Mouse (Mus musculus) embryonic facial prominence, embryonic 11.5 days (tissue): ENCODE measurements around the gene Dnajc25. TPM values are rescaled to one million over a fixed set of nuclear protein-coding genes. Genes with fewer than 3 reads are reported as not detected.

Experiments
- ATAC-seq: fragments of 200-750 bp; cut with Nextera tagmentation; replicated peaks from 2 replicates; pipeline ENCODE4 v1.8.0; 2017; ENCODE audit warnings: low read depth; ENCODE audit not compliant: insufficient number of reproducible peaks, low FRiP score, low TSS enrichment
- DNase-seq: peaks from one replicate; pipeline ENCODE4 v3.0.0-alpha.2; 2015; ENCODE audit warnings: low spot score
- H3K27ac ChIP-seq: fragments of 300-500 bp; sonication (generic); replicated peaks from 2 replicates; pipeline ENCODE4 v1.5.1; 2014; ENCODE audit warnings: mild to moderate bottlenecking, low read depth, low read length, control low read depth
- H3K27me3 ChIP-seq: fragments of 300-500 bp; sonication (generic); 2 replicates; pipeline ENCODE4 v1.6.1; 2014; ENCODE audit warnings: mild to moderate bottlenecking, low read length, moderate library complexity, mixed read lengths; ENCODE audit not compliant: control insufficient read depth, insufficient read depth
- H3K36me3 ChIP-seq: fragments of 300-500 bp; sonication (generic); replicated peaks from 2 replicates; pipeline ENCODE4 v1.6.1; 2014; ENCODE audit warnings: low read depth, mild to moderate bottlenecking, low read length, moderate library complexity, mixed read lengths; ENCODE audit not compliant: control insufficient read depth, insufficient read depth
- H3K4me1 ChIP-seq: fragments of 300-500 bp; sonication (generic); 2 replicates; pipeline ENCODE4 v1.6.1; 2014; ENCODE audit warnings: low read length, mixed read lengths; ENCODE audit not compliant: control insufficient read depth, insufficient read depth
- H3K4me2 ChIP-seq: fragments of 300-500 bp; sonication (generic); 2 replicates; pipeline ENCODE4 v1.6.1; 2014; ENCODE audit warnings: low read depth, mild to moderate bottlenecking, control low read depth, low read length, moderate library complexity
- H3K4me3 ChIP-seq: fragments of 300-500 bp; sonication (generic); 2 replicates; pipeline ENCODE4 v1.5.1; 2014; ENCODE audit warnings: low read depth, low read length, control low read depth
- H3K9ac ChIP-seq: fragments of 300-500 bp; sonication (generic); replicated peaks from 2 replicates; pipeline ENCODE4 v1.6.1; 2014; ENCODE audit warnings: mild to moderate bottlenecking, control low read depth, low read length
- H3K9me3 ChIP-seq: fragments of 300-500 bp; sonication (generic); replicated peaks from 2 replicates; pipeline ENCODE4 v1.6.1; 2016; ENCODE audit warnings: mild to moderate bottlenecking, low read length, inconsistent platforms, mixed read lengths; ENCODE audit not compliant: control insufficient read depth
- WGBS: fragments of 180-500 bp; shearing (Covaris S2); extraction: QIAGEN DNeasy Blood & Tissue Kit; methylation state at CpG from one replicate; pipeline ENCODE4 v1.1.7; 2014; 5-methylcytosine and 5-hydroxymethylcytosine counted together
- polyA plus RNA-seq: library from polyadenylated mRNA; unstranded; fragments of >200 nt; fragmentation: Nextera tagmentation; extraction: Ambion mirVana; gene quantifications from 2 replicates; pipeline ENCODE4 v1.2.1, GENCODE M21; 2014

Gene Dnajc25
- polyA plus RNA-seq = 6.1 and 6.3 TPM in 2 replicates

- H3K9me3 ChIP-seq = no peaks in the 10 kb centered on the region
- H3K4me3 ChIP-seq = no peak within 1 kb of the TSS
- H3K27me3 ChIP-seq = no peaks in the 10 kb centered on the region
- DNase-seq (no peak), ATAC-seq (no peak)
- H3K36me3 ChIP-seq = no peaks in the 10 kb centered on the region
- no peak within 1 kb of the TSS for H3K27ac ChIP-seq
- H3K4me1 ChIP-seq = no peaks in the 10 kb centered on the region
- H3K4me2 ChIP-seq = no peak within 1 kb of the TSS
- H3K9ac ChIP-seq = no peak within 1 kb of the TSS
- 93% methylated on average over 4 of the region's 4 CpGs for WGBS
Measured at GRCm38 (mm10) chr4:58994762-58995161, at the start of gene Dnajc25. Gene Dnajc25, plus strand, starts transcription at chr4:58995062.

GRCm38 (mm10) chr4:58948391-58948790 is 46.5 kb upstream of the Dnajc25 start:
- H3K4me3 ChIP-seq = no peak overlapping the region

DNA sequence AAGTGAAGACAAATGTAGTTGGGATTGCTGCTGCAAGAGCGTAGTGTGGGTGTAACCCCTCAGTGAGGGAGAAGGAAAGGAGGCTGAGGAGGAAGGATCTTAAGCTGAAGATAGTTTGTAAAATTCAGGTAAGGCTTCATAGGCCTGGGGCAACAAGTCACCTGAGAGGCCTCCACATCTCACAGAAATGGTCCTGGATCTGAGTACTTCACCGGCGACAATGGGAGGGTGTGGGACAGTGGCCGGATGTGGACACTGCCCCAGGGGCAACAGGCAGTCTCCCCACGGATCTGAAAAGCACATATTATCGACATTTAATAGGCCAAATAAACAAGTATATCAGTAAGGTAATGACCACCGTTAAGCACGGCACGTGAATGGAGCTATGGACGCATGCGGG is 42.2 kb upstream of the Dnajc25 start:
- no peak for ATAC-seq
- WGBS = 96% methylated on average over 11 of the region's 11 CpGs
- no peak overlapping the region for H3K9ac ChIP-seq

More at GRCm38 (mm10) chr4:58948391-58948790, 46.5 kb upstream of the Dnajc25 start:
- 85% methylated on average over 4 of the region's 4 CpGs for WGBS
- Histone ChIP-seq H3K27me3 (no peaks in the 10 kb centered on the region), H3K9me3 (no peaks in the 10 kb centered on the region), H3K4me2 (no peak overlapping the region), H3K9ac (no peak overlapping the region), H3K36me3 (no peaks in the 10 kb centered on the region), H3K4me1 (no peaks in the 10 kb centered on the region; the same call in 1 of the 2 replicates), H3K27ac (no peak overlapping the region)
- ATAC-seq (no peak), DNase-seq (no peak)

GRCm38 (mm10) chr4:58961719-58962118 is 33.1 kb upstream of the Dnajc25 start:
- DNase-seq (no peak), ATAC-seq (no peak)
- H3K36me3 ChIP-seq = no peaks in the 10 kb centered on the region
- H3K27me3 ChIP-seq = no peaks in the 10 kb centered on the region
- H3K4me2 ChIP-seq = no peak overlapping the region
- WGBS = 93% methylated on average over 15 of the region's 15 CpGs
- no peaks in the 10 kb centered on the region for H3K4me1 ChIP-seq
- H3K9me3 ChIP-seq = no peaks in the 10 kb centered on the region
- H3K4me3 ChIP-seq = no peak overlapping the region
- no peak overlapping the region for H3K27ac ChIP-seq
- no peak overlapping the region for H3K9ac ChIP-seq

More for the DNA sequence above, 42.2 kb upstream of the Dnajc25 start:
- no peaks in the 10 kb centered on the region for H3K27me3 ChIP-seq
- no peak overlapping the region for H3K4me2 ChIP-seq
- no peak overlapping the region for H3K4me3 ChIP-seq
- no peak overlapping the region for H3K27ac ChIP-seq
- no peak for DNase-seq
- no peaks in the 10 kb centered on the region for H3K4me1 ChIP-seq
- no peaks in the 10 kb centered on the region for H3K36me3 ChIP-seq
- no peaks in the 10 kb centered on the region for H3K9me3 ChIP-seq

- no peaks in the 10 kb centered on the region for H3K9me3 ChIP-seq
- no peaks in the 10 kb centered on the region for H3K27me3 ChIP-seq
- H3K4me1 ChIP-seq = no peaks in the 10 kb centered on the region
- 92% methylated on average over 4 of the region's 4 CpGs for WGBS
- H3K27ac ChIP-seq = no peak overlapping the region
- no peak overlapping the region for H3K9ac ChIP-seq
- ATAC-seq = no peak
- DNase-seq = no peak
- no peak overlapping the region for H3K4me2 ChIP-seq
- no peaks in the 10 kb centered on the region for H3K36me3 ChIP-seq
- no peak overlapping the region for H3K4me3 ChIP-seq
Measured at GRCm38 (mm10) chr4:58963271-58963670, 31.6 kb upstream of the Dnajc25 start.

DNA sequence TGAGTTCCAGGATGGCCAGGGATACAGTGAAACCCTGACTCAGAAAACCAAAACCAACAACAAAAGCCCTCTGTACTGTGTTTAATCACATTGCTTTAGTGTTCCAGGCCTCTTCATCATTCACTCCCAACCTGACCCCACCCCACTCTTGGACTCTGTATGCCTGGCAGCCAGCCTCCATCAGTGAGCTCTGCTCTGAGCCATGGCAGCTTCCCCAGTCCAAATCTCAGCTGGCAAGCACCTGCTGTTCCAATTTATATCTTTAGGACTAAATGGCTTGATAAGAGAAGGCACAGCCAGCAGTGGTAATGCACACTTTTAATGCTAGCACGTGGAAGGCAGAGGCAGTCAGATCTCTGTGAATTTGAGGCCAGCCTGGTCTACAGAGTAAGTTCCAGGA is 29.7 kb upstream of the Dnajc25 start:
- WGBS = 98% methylated on average over 1 of the region's 1 CpGs
- no peak overlapping the region for H3K27ac ChIP-seq
- ATAC-seq (no peak), DNase-seq (no peak)
- H3K9me3 ChIP-seq = no peaks in the 10 kb centered on the region
- H3K4me2 ChIP-seq = no peak overlapping the region
- no peaks in the 10 kb centered on the region for H3K36me3 ChIP-seq
- no peak overlapping the region for H3K9ac ChIP-seq
- H3K4me3 ChIP-seq = no peak overlapping the region
- no peaks in the 10 kb centered on the region for H3K27me3 ChIP-seq
- no peaks in the 10 kb centered on the region for H3K4me1 ChIP-seq

DNA sequence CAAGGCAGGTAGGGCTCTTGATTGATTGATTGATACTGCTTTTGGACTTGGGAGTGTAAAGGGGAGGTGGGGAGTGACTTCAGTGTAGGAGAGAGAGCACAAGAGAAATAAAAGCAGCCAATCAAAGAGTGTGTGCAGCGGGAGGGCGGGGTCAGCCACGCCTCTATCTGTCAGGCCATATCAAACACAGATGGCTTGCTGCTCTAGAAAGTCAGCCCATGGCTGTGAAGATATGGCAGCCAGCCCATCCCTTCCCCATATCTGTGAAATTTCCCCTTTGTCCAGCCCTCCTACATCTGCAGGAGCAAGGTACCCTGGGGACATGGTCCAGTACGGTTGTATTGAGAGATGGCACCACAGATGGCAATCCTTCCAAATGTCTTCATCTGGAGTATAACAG is 24.2 kb upstream of the Dnajc25 start:
- 84% methylated on average over 4 of the region's 4 CpGs for WGBS
- H3K4me2 ChIP-seq = no peak overlapping the region
- H3K4me3 ChIP-seq = no peak overlapping the region
- no peaks in the 10 kb centered on the region for H3K27me3 ChIP-seq
- no peaks in the 10 kb centered on the region for H3K36me3 ChIP-seq
- H3K27ac ChIP-seq = no peak overlapping the region
- no peak overlapping the region for H3K9ac ChIP-seq
- ATAC-seq (no peak), DNase-seq (no peak)
- H3K9me3 ChIP-seq = no peaks in the 10 kb centered on the region
- no peaks in the 10 kb centered on the region for H3K4me1 ChIP-seq

GRCm38 (mm10) chr4:58975711-58976110 is 19.2 kb upstream of the Dnajc25 start:
- Histone ChIP-seq H3K27ac (no peak overlapping the region), H3K4me3 (no peak overlapping the region), H3K36me3 (no peaks in the 10 kb centered on the region), H3K9me3 (no peaks in the 10 kb centered on the region), H3K4me2 (no peak overlapping the region), H3K4me1 (no peaks in the 10 kb centered on the region), H3K9ac (no peak overlapping the region), H3K27me3 (no peaks in the 10 kb centered on the region)
- no peak for DNase-seq
- no peak for ATAC-seq
- WGBS = 83% methylated on average over 5 of the region's 5 CpGs
